Mouse (Mus musculus): ENCODE results near the gene Zscan20.
A peak's percentile ranks its signal among the peaks of the same experiment; 100 is the strongest.

Zscan20 gene

DNA sequence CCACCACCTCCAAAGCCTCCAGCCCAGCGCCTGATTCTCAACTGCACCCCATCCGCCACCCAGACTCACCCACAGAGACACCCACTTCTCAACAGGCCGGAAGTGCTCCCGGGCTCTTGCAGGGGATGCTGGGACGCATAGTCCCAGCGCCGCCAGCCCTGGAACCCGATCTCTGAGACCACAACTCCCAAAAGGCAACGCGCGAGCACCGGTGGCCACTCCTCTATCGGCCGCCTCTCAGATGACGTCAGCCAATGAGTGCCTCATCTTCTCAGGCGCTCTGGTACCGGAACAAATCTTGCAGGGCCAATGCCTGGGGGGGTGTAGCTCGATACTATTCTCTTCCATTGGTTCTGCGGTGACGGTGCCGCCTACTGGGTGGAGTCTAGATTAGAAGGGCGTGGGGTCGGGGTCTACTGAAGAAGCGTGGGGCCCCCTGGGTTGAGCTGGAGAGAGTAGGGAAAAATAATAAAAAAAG, at the start of gene Zscan20:
Gene Zscan20 (minus strand): TSS at position 174 of the 478 bp plus-strand sequence.
- peak; percentile 92 to 93 for DNase-seq (ENCODE audit: low spot score in 2 of 2)

DNA sequence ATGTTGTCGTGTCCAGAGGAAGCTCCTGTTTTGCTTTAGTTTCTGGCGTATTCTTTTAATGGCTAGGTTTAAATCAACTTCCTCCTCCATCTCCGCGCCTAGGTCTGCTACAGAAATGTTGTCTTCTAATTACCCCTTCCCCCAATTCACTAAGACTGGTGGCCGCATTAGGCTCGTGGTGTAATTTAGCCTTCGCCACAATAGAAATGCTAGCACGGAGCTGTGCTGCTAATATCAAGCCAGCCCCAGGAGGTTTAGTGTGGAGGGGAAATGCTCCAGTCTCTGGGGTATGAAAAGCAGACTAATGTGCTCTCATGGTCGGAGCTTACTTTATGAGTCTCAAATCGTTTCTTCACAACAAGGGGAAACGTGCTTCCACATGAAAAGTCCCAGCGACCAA, 45.5 kb upstream of the Zscan20 start:
- no peak for DNase-seq (ENCODE audit: low spot score in 2 of 2)

DNA sequence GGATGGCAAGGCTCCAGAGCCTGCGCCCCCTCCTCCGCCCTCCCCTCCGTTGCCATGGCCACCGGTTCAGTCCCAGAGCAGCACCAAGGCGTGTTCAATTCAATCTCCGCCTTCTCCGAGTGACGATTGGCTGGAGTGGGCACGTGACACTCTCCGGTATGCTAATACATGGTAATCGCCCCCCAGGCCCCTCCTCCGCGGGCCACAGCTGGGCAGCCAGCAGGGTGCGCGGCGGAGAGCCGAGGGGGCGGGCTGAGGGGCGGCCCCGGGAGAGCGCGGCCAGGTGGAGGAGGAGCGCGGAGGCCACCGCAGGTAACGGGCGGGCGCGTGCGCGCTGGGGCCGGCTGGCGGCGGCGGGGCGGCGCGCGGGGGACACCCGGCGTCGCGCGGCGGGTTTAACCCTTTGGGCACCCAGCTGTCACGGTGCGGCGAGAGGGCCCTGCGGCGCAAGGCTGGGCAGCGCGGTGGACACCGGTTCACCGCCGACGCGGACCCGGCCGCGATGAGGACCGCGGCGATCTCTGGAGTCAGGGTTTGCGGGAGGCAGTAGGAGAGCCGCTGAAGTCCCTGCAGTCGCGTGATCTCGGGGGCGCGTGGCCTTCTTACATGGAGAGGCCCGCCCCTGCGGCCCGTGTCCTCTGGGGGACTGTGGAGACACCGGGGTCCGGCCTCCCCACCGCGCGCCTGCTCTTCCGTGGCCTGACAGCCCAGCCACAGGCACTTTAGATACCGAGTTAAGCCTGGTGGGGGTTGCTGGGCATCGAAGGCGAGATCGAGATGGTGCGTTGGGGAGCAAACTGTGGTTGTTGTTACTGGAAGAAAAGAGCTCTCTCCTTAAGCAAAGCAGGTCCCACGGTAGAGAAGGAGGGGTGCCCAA, 44.8 kb upstream of the Zscan20 start, which contains the start of gene Phc2:
Gene Phc2 (plus strand): TSS at position 198 of the 877 bp plus-strand sequence.
- DNase-seq (ENCODE audit: low spot score in 2 of 2), result peak; percentile 88 to 92

- DNase-seq (ENCODE audit: low spot score in 2 of 2), result no peak
These were observed 42.8 kb upstream of the Zscan20 start for GRCm38 (mm10) chr4:128652584-128653298.

DNA sequence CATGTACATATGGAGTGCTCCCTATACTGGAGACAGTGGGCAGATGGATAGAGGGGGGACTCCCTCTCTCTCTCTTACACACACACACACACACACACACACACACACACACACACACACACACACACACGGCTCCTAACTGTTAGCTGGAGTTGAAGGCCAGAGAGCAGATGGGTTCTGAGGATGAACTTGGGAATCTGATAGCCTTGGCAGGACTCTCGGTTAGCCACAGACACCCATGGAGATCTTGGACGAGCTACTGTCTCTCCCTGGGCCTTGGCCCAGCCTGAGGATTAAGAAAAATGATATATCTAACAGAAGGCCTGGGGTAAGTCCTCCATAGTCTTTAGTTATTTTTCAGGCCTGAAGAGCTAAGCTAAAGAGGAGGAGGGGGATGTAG, 41.6 kb upstream of the Zscan20 start:
- DNase-seq (ENCODE audit: low spot score in 2 of 2), result no peak

- no peak for DNase-seq (ENCODE audit: low spot score in 2 of 2)
These were observed 38.8 kb upstream of the Zscan20 start for GRCm38 (mm10) chr4:128648567-128649255.

GRCm38 (mm10) chr4:128646762-128647161, 36.9 kb upstream of the Zscan20 start:
- no peak for DNase-seq (ENCODE audit: low spot score in 2 of 2)

- no peak for DNase-seq (ENCODE audit: low spot score in 2 of 2)
These were observed 36.0 kb upstream of the Zscan20 start for GRCm38 (mm10) chr4:128645896-128646295.

GRCm38 (mm10) chr4:128641766-128642717, 32.1 kb upstream of the Zscan20 start:
- DNase-seq (ENCODE audit: low spot score in 2 of 2), result no peak

- no peak for DNase-seq (ENCODE audit: low spot score in 2 of 2)
These were observed 28.5 kb upstream of the Zscan20 start for GRCm38 (mm10) chr4:128638265-128638923.

GRCm38 (mm10) chr4:128637250-128637649, 27.4 kb upstream of the Zscan20 start:
- peak in 1 of 2 experiments; percentile 36 for DNase-seq (ENCODE audit: low spot score in 2 of 2)

GRCm38 (mm10) chr4:128635894-128636585, 26.1 kb upstream of the Zscan20 start:
- no peak for DNase-seq (ENCODE audit: low spot score in 2 of 2)

- DNase-seq (ENCODE audit: low spot score in 2 of 2), result no peak
These were observed 25.6 kb upstream of the Zscan20 start for GRCm38 (mm10) chr4:128635451-128635850.

- DNase-seq (ENCODE audit: low spot score in 2 of 2), result no peak
These were observed 11.2 kb upstream of the Zscan20 start for GRCm38 (mm10) chr4:128621109-128621508.

GRCm38 (mm10) chr4:128620572-128620971, 10.7 kb upstream of the Zscan20 start:
- no peak for DNase-seq (ENCODE audit: low spot score in 2 of 2)

GRCm38 (mm10) chr4:128618963-128619362, 9.1 kb upstream of the Zscan20 start:
- DNase-seq (ENCODE audit: low spot score in 2 of 2), result no peak

GRCm38 (mm10) chr4:128618246-128618911, 8.5 kb upstream of the Zscan20 start, which contains the start of gene Tlr12:
Tlr12 (minus strand) TSS chr4:128618619.
- no peak for DNase-seq (ENCODE audit: low spot score in 2 of 2)

- DNase-seq (ENCODE audit: low spot score in 2 of 2), result no peak
These were observed 7.6 kb upstream of the Zscan20 start for GRCm38 (mm10) chr4:128617363-128618120.
